Mouse (Mus musculus) kidney, adult 2 months (tissue): Measurements from ENCODE around the gene Ankrd54.

Experiments
- CTCF ChIP-seq: fragments of 200-500 bp; conservative IDR thresholded peaks from 2 replicates; pipeline ENCODE4 v1.5.1; 2011; ENCODE audit warnings: low read depth, mild to moderate bottlenecking, control low read depth, low read length, moderate library complexity, mixed read lengths; ENCODE audit not compliant: insufficient read depth, insufficient read length
- POLR2A ChIP-seq: fragments of 200-500 bp; IDR thresholded peaks from one replicate; pipeline ENCODE4 v1.6.1; 2011; ENCODE audit warnings: low read depth, low read length, control low read depth

- TF ChIP-seq POLR2A (no peak), CTCF (no peak)
These were observed 11.8 kb upstream of the Ankrd54 start for GRCm38 (mm10) chr15:79074446-79074845.
